Mouse (Mus musculus) hindbrain, embryonic 12.5 days (tissue): Measurements from ENCODE around the gene M1ap. TPM values are rescaled to one million over a fixed set of nuclear protein-coding genes. Genes with fewer than 3 reads are reported as not detected.

ENCODE experiments used
- ATAC-seq: fragments of 200-750 bp; cut with Nextera tagmentation; 2 replicates; pipeline ENCODE4 v1.8.0; 2017; ENCODE audit warnings: moderate TSS enrichment; ENCODE audit not compliant: low FRiP score
- H3K27ac ChIP-seq: fragments of 300-500 bp; sonication (generic); 2 replicates; pipeline ENCODE4 v1.5.1; 2016; ENCODE audit warnings: mild to moderate bottlenecking
- H3K27me3 ChIP-seq: fragments of 300-500 bp; sonication (generic); 2 replicates; pipeline ENCODE4 v1.6.1; 2016; ENCODE audit warnings: mild to moderate bottlenecking
- H3K36me3 ChIP-seq: fragments of 300-500 bp; sonication (generic); 2 replicates; pipeline ENCODE4 v1.6.1; 2016; ENCODE audit warnings: mild to moderate bottlenecking
- H3K4me1 ChIP-seq: fragments of 300-500 bp; sonication (generic); 2 replicates; pipeline ENCODE4 v1.6.1; 2016
- H3K4me2 ChIP-seq: fragments of 300-500 bp; sonication (generic); replicated peaks from 2 replicates; pipeline ENCODE4 v1.6.1; 2016; ENCODE audit warnings: mild to moderate bottlenecking
- H3K4me3 ChIP-seq: fragments of 300-500 bp; sonication (generic); 2 replicates; pipeline ENCODE4 v1.5.1; 2016; ENCODE audit warnings: mild to moderate bottlenecking
- H3K9ac ChIP-seq: fragments of 300-500 bp; sonication (generic); 2 replicates; pipeline ENCODE4 v1.6.1; 2016; ENCODE audit warnings: mild to moderate bottlenecking, moderate library complexity
- H3K9me3 ChIP-seq: fragments of 300-500 bp; sonication (generic); replicated peaks from 2 replicates; pipeline ENCODE4 v1.6.1; 2016; ENCODE audit warnings: mild to moderate bottlenecking
- WGBS: fragments of 180-500 bp; shearing (Covaris S2); methylation state at CpG from one replicate; pipeline ENCODE4 v1.1.7; 2016; 5-methylcytosine and 5-hydroxymethylcytosine counted together
- microRNA-seq: library from miRNA; unstranded; fragments of <30 nt; microRNA quantifications from one replicate; pipeline ENCODE4, GENCODE M21; 2017
- polyA plus RNA-seq: library from polyadenylated mRNA; unstranded; fragments of >200 nt; fragmentation: Nextera tagmentation; extraction: Ambion mirVana; gene quantifications from 2 replicates; pipeline ENCODE4 v1.2.1, GENCODE M21; 2016

Gene M1ap
- polyA plus RNA-seq, 1 experiment from 2014 or later: 1.1 TPM

DNA sequence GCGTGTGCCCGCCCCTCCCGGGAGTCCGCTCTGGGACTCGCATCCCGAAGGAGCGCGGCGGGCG is 123.4 kb downstream of the M1ap start, which contains the start of gene Tlx2:
Gene Tlx2, minus strand, starts transcription at position 47 of the 64 bp plus-strand sequence.
- Histone ChIP-seq H3K27ac (no peak within 1 kb of the TSS), H3K4me2 (peak within 1 kb of the TSS; percentile 28; the same call in 1 of the 2 replicates), H3K4me3 (peak within 1 kb of the TSS; percentile 23), H3K9ac (no peak within 1 kb of the TSS), H3K9me3 (no peaks in the 10 kb centered on the region), H3K36me3 (no peaks in the 10 kb centered on the region), H3K4me1 (peaks cover 19% of the 10 kb centered on the region), H3K27me3 (peaks cover 99% of the 10 kb centered on the region)
- 3% methylated on average over 10 of the region's 10 CpGs for WGBS
- ATAC-seq: no peak

- ATAC-seq: 0 out of 2 replicates have a peak, but pooled peaks have one; percentile 26
These were observed 123.9 kb downstream of the M1ap start for GRCm38 (mm10) chr6:83070311-83071219.

DNA sequence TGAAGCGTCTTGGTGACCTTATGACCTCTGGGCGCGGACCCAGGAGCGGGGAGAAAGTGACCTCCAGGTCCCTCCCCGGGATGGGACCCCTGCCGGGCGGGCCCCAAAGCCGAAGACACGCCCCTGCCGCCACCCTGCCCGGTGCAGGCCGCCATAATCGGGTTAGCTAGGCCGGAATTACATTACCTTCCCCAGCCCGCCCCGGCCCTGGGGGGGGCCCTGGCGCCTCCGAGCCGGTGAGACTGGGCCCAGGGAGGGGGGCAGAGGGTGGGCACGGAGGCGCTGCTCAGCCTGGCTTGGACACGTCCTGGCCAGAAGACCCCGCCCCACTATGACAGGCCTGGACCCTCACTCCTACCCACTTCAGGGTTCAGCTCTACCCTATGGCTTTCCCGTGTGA is 124.5 kb downstream of the M1ap start:
- WGBS: 2% methylated on average over 19 of the region's 24 CpGs
- Histone ChIP-seq H3K9me3 (no peaks in the 10 kb centered on the region), H3K4me2 (peak overlapping the region; percentile 17; the same call in 1 of the 2 replicates), H3K9ac (no peak overlapping the region), H3K27me3 (peaks cover 99% of the 10 kb centered on the region), H3K4me3 (peak overlapping the region; percentile 14), H3K36me3 (no peaks in the 10 kb centered on the region), H3K4me1 (peaks cover 19% of the 10 kb centered on the region), H3K27ac (no peak overlapping the region)
- ATAC-seq: peak; percentile 41; the same call in 1 of the 2 replicates

More at GRCm38 (mm10) chr6:83070311-83071219, 123.9 kb downstream of the M1ap start:
- no peaks in the 10 kb centered on the region for H3K36me3 ChIP-seq
- H3K27ac ChIP-seq: no peak overlapping the region
- H3K4me1 ChIP-seq: peaks cover 19% of the 10 kb centered on the region
- H3K27me3 ChIP-seq: peaks cover 99% of the 10 kb centered on the region
- no peak overlapping the region for H3K9ac ChIP-seq
- no peaks in the 10 kb centered on the region for H3K9me3 ChIP-seq
- peak overlapping the region; percentile 23 for H3K4me3 ChIP-seq
- 1% methylated on average over 50 of the region's 58 CpGs for WGBS
- peak overlapping the region; percentile 28; the same call in 1 of the 2 replicates for H3K4me2 ChIP-seq

GRCm38 (mm10) chr6:83074979-83075378 is 128.3 kb downstream of the M1ap start:
- Histone ChIP-seq H3K4me2 (no peak overlapping the region), H3K9ac (no peak overlapping the region), H3K4me3 (no peak overlapping the region), H3K9me3 (no peaks in the 10 kb centered on the region), H3K27ac (no peak overlapping the region), H3K36me3 (0 out of 2 replicates have a peak, but pooled peaks cover 2% of the 10 kb centered on the region), H3K27me3 (peaks cover 72% of the 10 kb centered on the region), H3K4me1 (peaks cover 30% of the 10 kb centered on the region)
- ATAC-seq: no peak
- WGBS: 22% methylated on average over 2 of the region's 2 CpGs

- H3K4me3 ChIP-seq: peak within 1 kb of the TSS; percentile 69
- ATAC-seq: peak; percentile 88
- no peaks in the 10 kb centered on the region for H3K9me3 ChIP-seq
- peaks cover 21% of the 10 kb centered on the region for H3K4me1 ChIP-seq
- WGBS: under 1% methylated on average over 54 of the region's 54 CpGs
- H3K9ac ChIP-seq: peak within 1 kb of the TSS; percentile 84
- H3K36me3 ChIP-seq: peaks cover 22% of the 10 kb centered on the region
- H3K4me2 ChIP-seq: peak within 1 kb of the TSS; percentile 97
- H3K27ac ChIP-seq: peak within 1 kb of the TSS; percentile 84
- H3K27me3 ChIP-seq: peaks cover 56% of the 10 kb centered on the region
These were observed 131.1 kb downstream of the M1ap start, which contains the start of gene Pcgf1 for GRCm38 (mm10) chr6:83077630-83078323. Gene Pcgf1 (plus strand): TSS chr6:83077869.

GRCm38 (mm10) chr6:83078324-83078858 is 131.7 kb downstream of the M1ap start:
- Histone ChIP-seq H3K36me3 (peaks cover 22% of the 10 kb centered on the region), H3K4me1 (peaks cover 21% of the 10 kb centered on the region), H3K9ac (peak overlapping the region; percentile 84), H3K9me3 (no peaks in the 10 kb centered on the region), H3K27ac (peak overlapping the region; percentile 84), H3K4me3 (peak overlapping the region; percentile 69), H3K4me2 (peak overlapping the region; percentile 97), H3K27me3 (peaks cover 56% of the 10 kb centered on the region)
- ATAC-seq: peak; percentile 93
- WGBS: under 1% methylated on average over 46 of the region's 46 CpGs

Small RNA genes within 50 kb of the gene (microRNA-seq; reads per million reads assigned to microRNA genes)
- gene Mir7040: not detected

Other genes with a start within 250 kb of the M1ap start
- gene Pole4, start 241.5 kb upstream of the M1ap start, polyA plus RNA-seq: 94.6 and 99.0 TPM in 2 replicates
- gene Hk2, start 172.4 kb upstream of the M1ap start, polyA plus RNA-seq: 9.5 and 11.8 TPM in 2 replicates
- gene Sema4f, start 7.1 kb upstream of the M1ap start, polyA plus RNA-seq: 10.8 and 10.9 TPM in 2 replicates
- gene Dok1, start 86.6 kb downstream of the M1ap start, polyA plus RNA-seq: 8.5 and 10.3 TPM in 2 replicates
- gene Loxl3, start 87.3 kb downstream of the M1ap start, polyA plus RNA-seq: 16.8 and 19.2 TPM in 2 replicates
- gene Aup1, start 107.6 kb downstream of the M1ap start, polyA plus RNA-seq: 149 and 158 TPM in 2 replicates
- gene Htra2, start 108.4 kb downstream of the M1ap start, polyA plus RNA-seq: 59.9 and 63.4 TPM in 2 replicates
- 0.76 and 1.2 TPM in 2 replicates for gene Dqx1, start 110.9 kb downstream of the M1ap start, polyA plus RNA-seq
- gene Tlx2, start 123.4 kb downstream of the M1ap start, polyA plus RNA-seq: 4.4 and 6.0 TPM in 2 replicates
- gene Pcgf1, start 131.0 kb downstream of the M1ap start, polyA plus RNA-seq: 39.1 and 39.5 TPM in 2 replicates
- 0.69 TPM in 1 of 2 replicates, not detected in the other for gene Lbx2, start 139.5 kb downstream of the M1ap start, polyA plus RNA-seq
- gene Ccdc142, start 154.7 kb downstream of the M1ap start, polyA plus RNA-seq: 3.3 and 3.9 TPM in 2 replicates
- gene Gm42688, start 154.7 kb downstream of the M1ap start, polyA plus RNA-seq: 3.6 and 5.0 TPM in 2 replicates
- gene Mrpl53, start 162.1 kb downstream of the M1ap start, polyA plus RNA-seq: 110 and 124 TPM in 2 replicates
- gene Mogs, start 168.6 kb downstream of the M1ap start, polyA plus RNA-seq: 42.6 TPM in 2 replicates
- 206 and 212 TPM in 2 replicates for gene Wbp1, start 174.7 kb downstream of the M1ap start, polyA plus RNA-seq
- gene Ino80b, start 178.5 kb downstream of the M1ap start, polyA plus RNA-seq: 19.6 and 19.9 TPM in 2 replicates
- gene Rtkn, start 188.6 kb downstream of the M1ap start, polyA plus RNA-seq: 40.7 and 42.6 TPM in 2 replicates
- 11.2 and 11.5 TPM in 2 replicates for gene Wdr54, start 209.5 kb downstream of the M1ap start, polyA plus RNA-seq
- 4.4 and 5.2 TPM in 2 replicates for gene 1700003E16Rik, start 209.5 kb downstream of the M1ap start, polyA plus RNA-seq
- gene Dctn1, start 219.0 kb downstream of the M1ap start, polyA plus RNA-seq: 158 and 168 TPM in 2 replicates